Mouse (Mus musculus): Measurements from ENCODE around the gene Olfr1042. TPM values are rescaled to one million over a fixed set of nuclear protein-coding genes. Genes with fewer than 3 reads are reported as not detected.
"Not testable (repeated sequence)": the region's sequence is repeated elsewhere in the genome, so short reads cannot be mapped to it uniquely, and the experiment has no call there.

Gene Olfr1042
- total RNA-seq (2015; ENCODE audit: low replicate concordance) (not detected in 2 replicates), total RNA-seq (2017; ENCODE audit: low replicate concordance) (not detected in 2 replicates)

DNA sequence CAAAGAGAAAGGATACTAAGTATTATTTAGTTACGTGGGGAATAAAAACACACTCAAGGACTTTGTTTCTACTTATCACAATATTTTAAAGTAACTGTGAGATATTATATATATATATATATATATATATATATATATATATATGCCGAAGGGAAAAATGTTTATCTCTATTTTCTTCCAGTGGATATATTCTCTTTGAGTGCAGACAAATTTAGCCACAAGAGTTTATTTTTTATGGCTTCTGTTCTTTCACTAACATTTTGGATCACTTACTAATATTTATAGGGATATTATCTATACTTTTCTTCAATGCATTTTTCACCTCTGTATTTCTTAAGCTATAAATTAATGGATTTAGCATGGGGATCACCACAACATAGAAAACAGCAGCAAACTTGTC is at the start of gene Olfr1042:
TSS of gene Olfr1042 (minus strand) at position 101 of the 400 bp plus-strand sequence.
- ATAC-seq (replicated peaks; ENCODE audit: low FRiP score, poor library complexity, severe bottlenecking) = no peak

- ATAC-seq (replicated peaks; ENCODE audit: low FRiP score, poor library complexity, severe bottlenecking) = no peak
Observed at GRCm38 (mm10) chr2:86202909-86203308, 41.3 kb upstream of the Olfr1042 start, which contains the start of gene Olfr1045. Gene Olfr1045, minus strand, starts transcription at chr2:86203009.

DNA sequence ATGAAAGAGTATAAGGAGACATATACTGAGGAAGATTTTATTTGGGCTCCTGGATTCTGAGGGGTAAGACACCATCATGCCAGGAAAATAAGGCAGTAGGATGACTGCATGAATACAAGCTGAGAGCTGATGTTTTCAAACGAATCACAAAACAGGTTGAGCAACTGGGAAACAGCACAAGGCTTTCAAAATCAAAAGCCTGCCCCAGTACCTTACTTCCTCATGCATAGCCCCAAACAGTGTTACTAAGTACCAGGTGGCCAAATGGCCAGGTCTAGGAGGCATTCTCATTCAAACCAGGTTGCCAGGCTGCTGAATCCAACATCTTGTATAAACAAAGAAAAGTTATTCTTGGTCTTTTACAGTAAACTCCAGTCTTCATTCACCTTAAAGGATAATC is 34.2 kb upstream of the Olfr1042 start:
- no peak for ATAC-seq (replicated peaks; ENCODE audit: low FRiP score, poor library complexity, severe bottlenecking)

GRCm38 (mm10) chr2:86185583-86185982 is 23.9 kb upstream of the Olfr1042 start, which contains the start of gene Olfr52:
Gene Olfr52, minus strand, starts transcription at chr2:86185683.
- ATAC-seq (replicated peaks; ENCODE audit: low FRiP score, poor library complexity, severe bottlenecking) = no peak

GRCm38 (mm10) chr2:86179950-86180349 is 18.3 kb upstream of the Olfr1042 start:
- no peak for ATAC-seq (replicated peaks; ENCODE audit: low FRiP score, poor library complexity, severe bottlenecking)

GRCm38 (mm10) chr2:86177720-86178119 is 16.1 kb upstream of the Olfr1042 start, which contains the start of gene Olfr1044:
Gene Olfr1044, minus strand, starts transcription at chr2:86177820.
- ATAC-seq (replicated peaks; ENCODE audit: low FRiP score, poor library complexity, severe bottlenecking) = no peak

DNA sequence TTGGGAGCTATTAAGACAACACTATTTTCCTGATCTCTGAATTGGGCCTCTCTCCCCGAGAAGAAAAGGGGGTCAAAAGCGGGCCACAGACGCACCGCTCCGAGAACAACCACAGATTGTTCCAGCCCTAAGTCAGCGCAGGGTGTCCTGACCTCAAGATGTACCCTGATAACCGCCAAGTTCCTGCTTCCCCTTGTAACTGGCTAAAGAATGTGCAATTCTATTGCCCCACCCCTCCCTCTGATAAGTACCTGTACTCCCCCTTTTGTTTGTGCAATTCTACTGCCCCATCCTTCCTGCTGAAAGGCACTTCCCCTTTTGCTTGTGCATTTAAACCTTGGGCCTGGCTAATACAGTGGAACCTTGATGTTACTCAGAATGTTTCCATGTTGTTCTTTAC is 13.8 kb upstream of the Olfr1042 start:
- not testable (repeated sequence) for ATAC-seq (replicated peaks; ENCODE audit: low FRiP score, poor library complexity, severe bottlenecking)

DNA sequence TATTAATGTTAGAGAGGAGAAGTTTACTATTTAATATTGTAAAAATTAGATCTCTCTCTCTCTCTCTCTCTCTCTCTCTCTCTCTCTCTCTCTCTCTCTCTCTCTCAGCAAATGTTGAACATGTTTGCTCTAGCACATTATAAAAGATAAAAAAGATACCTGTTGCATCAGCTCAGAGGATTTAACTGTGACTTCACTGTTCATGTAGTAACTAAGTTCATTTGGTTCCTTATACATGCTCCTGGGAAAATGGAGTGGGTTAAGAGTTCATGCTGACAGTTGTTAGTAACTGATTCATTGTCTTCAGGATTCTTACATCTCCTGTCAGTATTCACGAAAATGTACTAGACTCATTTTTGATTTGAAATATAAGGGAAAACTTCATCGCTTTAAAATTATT is 5.8 kb upstream of the Olfr1042 start, which contains the start of gene Olfr1043:
TSS of gene Olfr1043 (minus strand) at position 101 of the 400 bp plus-strand sequence.
- ATAC-seq (replicated peaks; ENCODE audit: low FRiP score, poor library complexity, severe bottlenecking) = no peak

- ATAC-seq (replicated peaks; ENCODE audit: low FRiP score, poor library complexity, severe bottlenecking) = no peak
Observed at GRCm38 (mm10) chr2:86146632-86147031, 15.0 kb downstream of the Olfr1042 start, which contains the start of gene Olfr1040. Gene Olfr1040, minus strand, starts transcription at chr2:86146732.

DNA sequence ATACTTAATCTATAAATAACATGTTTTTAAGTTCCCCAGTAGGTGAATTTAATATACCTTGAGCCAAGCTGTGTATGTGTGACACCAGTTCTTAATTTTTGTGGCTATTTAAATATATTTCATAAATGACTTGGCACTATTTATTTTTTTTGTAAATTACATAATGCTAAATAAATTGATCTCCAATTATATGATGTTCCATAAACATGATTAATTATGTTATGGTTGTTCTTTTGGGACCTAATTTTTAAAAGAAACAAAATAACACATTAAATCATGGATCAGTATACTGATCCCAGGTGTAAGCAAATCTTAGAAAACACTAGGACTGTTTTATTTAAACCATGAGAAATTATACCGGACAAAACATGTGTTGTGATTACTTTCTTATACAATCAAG is 25.8 kb downstream of the Olfr1042 start, which contains the start of gene Olfr1039:
TSS of gene Olfr1039 (minus strand) at position 101 of the 400 bp plus-strand sequence.
- no peak for ATAC-seq (replicated peaks; ENCODE audit: low FRiP score, poor library complexity, severe bottlenecking)

Other genes with a start within 250 kb of the Olfr1042 start
- gene Olfr1025-ps1, start 246.6 kb downstream of the Olfr1042 start, total RNA-seq (2015; ENCODE audit: low replicate concordance) = not detected in 2 replicates
- not detected in 2 replicates for gene Olfr1025-ps1, start 246.6 kb downstream of the Olfr1042 start, total RNA-seq (2017; ENCODE audit: low replicate concordance)
- gene Olfr1026, start 240.3 kb downstream of the Olfr1042 start, total RNA-seq (2015; ENCODE audit: low replicate concordance) = not detected in 2 replicates
- gene Olfr1026, start 240.3 kb downstream of the Olfr1042 start, total RNA-seq (2017; ENCODE audit: low replicate concordance) = not detected in 2 replicates
- gene Olfr1028, start 211.4 kb downstream of the Olfr1042 start, total RNA-seq (2015; ENCODE audit: low replicate concordance) = not detected in 2 replicates
- gene Olfr1028, start 211.4 kb downstream of the Olfr1042 start, total RNA-seq (2017; ENCODE audit: low replicate concordance) = not detected in 2 replicates
- not detected in 2 replicates for gene Olfr1029, start 187.9 kb downstream of the Olfr1042 start, total RNA-seq (2015; ENCODE audit: low replicate concordance)
- not detected in 2 replicates for gene Olfr1029, start 187.9 kb downstream of the Olfr1042 start, total RNA-seq (2017; ENCODE audit: low replicate concordance)
- gene Olfr1030, start 182.6 kb downstream of the Olfr1042 start, total RNA-seq (2015; ENCODE audit: low replicate concordance) = not detected in 2 replicates
- gene Olfr1030, start 182.6 kb downstream of the Olfr1042 start, total RNA-seq (2017; ENCODE audit: low replicate concordance) = not detected in 2 replicates
- gene Olfr1031, start 171.5 kb downstream of the Olfr1042 start, total RNA-seq (2015; ENCODE audit: low replicate concordance) = not detected in 2 replicates
- not detected in 2 replicates for gene Olfr1031, start 171.5 kb downstream of the Olfr1042 start, total RNA-seq (2017; ENCODE audit: low replicate concordance)
- not detected in 2 replicates for gene Olfr1032, start 156.3 kb downstream of the Olfr1042 start, total RNA-seq (2015; ENCODE audit: low replicate concordance)
- gene Olfr1032, start 156.3 kb downstream of the Olfr1042 start, total RNA-seq (2017; ENCODE audit: low replicate concordance) = not detected in 2 replicates
- gene Olfr1033, start 141.2 kb downstream of the Olfr1042 start, total RNA-seq (2015; ENCODE audit: low replicate concordance) = not detected in 2 replicates
- gene Olfr1033, start 141.2 kb downstream of the Olfr1042 start, total RNA-seq (2017; ENCODE audit: low replicate concordance) = not detected in 2 replicates
- not detected in 2 replicates for gene Olfr1034, start 116.0 kb downstream of the Olfr1042 start, total RNA-seq (2015; ENCODE audit: low replicate concordance)
- gene Olfr1034, start 116.0 kb downstream of the Olfr1042 start, total RNA-seq (2017; ENCODE audit: low replicate concordance) = not detected in 2 replicates
- gene Olfr1036, start 87.8 kb downstream of the Olfr1042 start, total RNA-seq (2015; ENCODE audit: low replicate concordance) = not detected in 2 replicates
- gene Olfr1036, start 87.8 kb downstream of the Olfr1042 start, total RNA-seq (2017; ENCODE audit: low replicate concordance) = not detected in 2 replicates
- not detected in 2 replicates for gene Olfr1037, start 74.5 kb downstream of the Olfr1042 start, total RNA-seq (2015; ENCODE audit: low replicate concordance)
- gene Olfr1037, start 74.5 kb downstream of the Olfr1042 start, total RNA-seq (2017; ENCODE audit: low replicate concordance) = not detected in 2 replicates
- gene Olfr1039, start 25.9 kb downstream of the Olfr1042 start, total RNA-seq (2015; ENCODE audit: low replicate concordance) = not detected in 2 replicates
- gene Olfr1039, start 25.9 kb downstream of the Olfr1042 start, total RNA-seq (2017; ENCODE audit: low replicate concordance) = not detected in 2 replicates
- gene Olfr1040, start 15.1 kb downstream of the Olfr1042 start, total RNA-seq (2015; ENCODE audit: low replicate concordance) = not detected in 2 replicates
- not detected in 2 replicates for gene Olfr1040, start 15.1 kb downstream of the Olfr1042 start, total RNA-seq (2017; ENCODE audit: low replicate concordance)
- gene Olfr1043, start 5.7 kb upstream of the Olfr1042 start, total RNA-seq (2015; ENCODE audit: low replicate concordance) = not detected in 2 replicates
- not detected in 2 replicates for gene Olfr1043, start 5.7 kb upstream of the Olfr1042 start, total RNA-seq (2017; ENCODE audit: low replicate concordance)
- gene Olfr1044, start 16.0 kb upstream of the Olfr1042 start, total RNA-seq (2015; ENCODE audit: low replicate concordance) = not detected in 2 replicates
- not detected in 2 replicates for gene Olfr1044, start 16.0 kb upstream of the Olfr1042 start, total RNA-seq (2017; ENCODE audit: low replicate concordance)
- gene Olfr52, start 23.8 kb upstream of the Olfr1042 start, total RNA-seq (2015; ENCODE audit: low replicate concordance) = not detected in 2 replicates
- gene Olfr52, start 23.8 kb upstream of the Olfr1042 start, total RNA-seq (2017; ENCODE audit: low replicate concordance) = not detected in 2 replicates
- not detected in 2 replicates for gene Olfr1045, start 41.2 kb upstream of the Olfr1042 start, total RNA-seq (2015; ENCODE audit: low replicate concordance)
- not detected in 2 replicates for gene Olfr1045, start 41.2 kb upstream of the Olfr1042 start, total RNA-seq (2017; ENCODE audit: low replicate concordance)
- gene Olfr1046, start 57.5 kb upstream of the Olfr1042 start, total RNA-seq (2015; ENCODE audit: low replicate concordance) = not detected in 2 replicates
- gene Olfr1046, start 57.5 kb upstream of the Olfr1042 start, total RNA-seq (2017; ENCODE audit: low replicate concordance) = not detected in 2 replicates
- gene Olfr1047, start 69.6 kb upstream of the Olfr1042 start, total RNA-seq (2015; ENCODE audit: low replicate concordance) = not detected in 2 replicates
- not detected in 2 replicates for gene Olfr1047, start 69.6 kb upstream of the Olfr1042 start, total RNA-seq (2017; ENCODE audit: low replicate concordance)
- not detected in 2 replicates for gene Olfr1048, start 78.5 kb upstream of the Olfr1042 start, total RNA-seq (2015; ENCODE audit: low replicate concordance)
- not detected in 2 replicates for gene Olfr1048, start 78.5 kb upstream of the Olfr1042 start, total RNA-seq (2017; ENCODE audit: low replicate concordance)
- not detected in 2 replicates for gene Olfr1049, start 96.5 kb upstream of the Olfr1042 start, total RNA-seq (2015; ENCODE audit: low replicate concordance)
- gene Olfr1049, start 96.5 kb upstream of the Olfr1042 start, total RNA-seq (2017; ENCODE audit: low replicate concordance) = not detected in 2 replicates
- not detected in 2 replicates for gene Olfr1051, start 117.2 kb upstream of the Olfr1042 start, total RNA-seq (2015; ENCODE audit: low replicate concordance)
- gene Olfr1051, start 117.2 kb upstream of the Olfr1042 start, total RNA-seq (2017; ENCODE audit: low replicate concordance) = not detected in 2 replicates
- gene Olfr1052, start 130.6 kb upstream of the Olfr1042 start, total RNA-seq (2015; ENCODE audit: low replicate concordance) = not detected in 2 replicates
- not detected in 2 replicates for gene Olfr1052, start 130.6 kb upstream of the Olfr1042 start, total RNA-seq (2017; ENCODE audit: low replicate concordance)
- not detected in 2 replicates for gene Olfr1053, start 153.4 kb upstream of the Olfr1042 start, total RNA-seq (2015; ENCODE audit: low replicate concordance)
- gene Olfr1053, start 153.4 kb upstream of the Olfr1042 start, total RNA-seq (2017; ENCODE audit: low replicate concordance) = not detected in 2 replicates
- gene Olfr1054, start 173.6 kb upstream of the Olfr1042 start, total RNA-seq (2015; ENCODE audit: low replicate concordance) = not detected in 2 replicates
- gene Olfr1054, start 173.6 kb upstream of the Olfr1042 start, total RNA-seq (2017; ENCODE audit: low replicate concordance) = not detected in 2 replicates
- not detected in 2 replicates for gene Olfr1055, start 188.4 kb upstream of the Olfr1042 start, total RNA-seq (2015; ENCODE audit: low replicate concordance)
- not detected in 2 replicates for gene Olfr1055, start 188.4 kb upstream of the Olfr1042 start, total RNA-seq (2017; ENCODE audit: low replicate concordance)
- gene Olfr1056, start 200.6 kb upstream of the Olfr1042 start, total RNA-seq (2015; ENCODE audit: low replicate concordance) = not detected in 2 replicates
- gene Olfr1056, start 200.6 kb upstream of the Olfr1042 start, total RNA-seq (2017; ENCODE audit: low replicate concordance) = not detected in 2 replicates
- not detected in 2 replicates for gene Olfr1057, start 216.6 kb upstream of the Olfr1042 start, total RNA-seq (2015; ENCODE audit: low replicate concordance)
- gene Olfr1057, start 216.6 kb upstream of the Olfr1042 start, total RNA-seq (2017; ENCODE audit: low replicate concordance) = not detected in 2 replicates
- not detected in 2 replicates for gene Olfr1058, start 226.7 kb upstream of the Olfr1042 start, total RNA-seq (2015; ENCODE audit: low replicate concordance)
- gene Olfr1058, start 226.7 kb upstream of the Olfr1042 start, total RNA-seq (2017; ENCODE audit: low replicate concordance) = not detected in 2 replicates

Measured in erythroid progenitor cell, adult 5-6 weeks (primary cell).